Mouse (Mus musculus) adipocyte (in vitro differentiated cells): ENCODE data around the gene Rpl9.
A peak's percentile ranks its signal among the peaks of the same experiment; 100 is the strongest.

Source experiments
- DNase-seq: peaks from one replicate; pipeline ENCODE4 v3.0.0-alpha.2; 2016; ENCODE audit warnings: low spot score

Rpl9 gene

GRCm38 (mm10) chr5:65374746-65375145 is 16.5 kb downstream of the Rpl9 start:
- peak; percentile 66 for DNase-seq

DNA sequence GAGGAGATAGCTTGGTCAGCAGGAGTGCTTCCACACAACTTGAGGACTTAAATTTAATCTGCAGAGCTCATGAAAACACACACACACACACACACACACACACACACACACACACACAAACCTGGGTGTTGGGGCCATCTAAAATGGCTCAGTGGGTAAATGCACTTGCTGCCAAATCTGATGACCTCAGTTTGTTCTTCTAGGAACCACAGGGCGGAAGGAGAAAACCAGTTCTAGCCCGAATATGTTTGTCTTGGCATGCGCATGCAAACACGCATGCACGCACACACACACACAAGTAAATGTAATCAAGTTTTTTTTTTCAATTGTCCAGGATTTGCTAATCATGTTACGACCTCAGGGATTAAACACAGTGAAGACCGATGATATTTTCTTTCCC is 19.7 kb downstream of the Rpl9 start:
- no peak for DNase-seq

- no peak for DNase-seq
These were observed 23.4 kb downstream of the Rpl9 start for GRCm38 (mm10) chr5:65367837-65368236.

DNA sequence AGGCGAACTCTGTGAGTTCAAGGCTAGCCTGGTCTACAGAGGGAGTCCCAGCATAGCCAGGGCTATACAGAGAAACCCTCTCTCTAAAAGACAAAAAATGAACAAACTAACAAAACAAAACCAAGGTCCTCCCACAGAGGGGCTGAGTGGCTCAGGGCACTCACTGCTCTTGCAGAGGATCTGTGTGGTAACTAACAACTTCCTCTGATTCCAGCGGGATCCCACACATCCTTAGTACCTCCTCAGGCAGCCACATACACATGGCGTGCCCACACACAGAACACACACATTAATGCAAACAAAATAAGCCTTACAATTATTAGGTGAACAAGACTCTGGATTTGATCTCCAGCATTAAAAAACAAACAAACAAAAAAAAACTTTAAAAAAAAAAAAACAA is 33.5 kb downstream of the Rpl9 start:
- DNase-seq: no peak

- DNase-seq: peak; percentile 93
These were observed 34.4 kb downstream of the Rpl9 start for GRCm38 (mm10) chr5:65356851-65357250.

DNA sequence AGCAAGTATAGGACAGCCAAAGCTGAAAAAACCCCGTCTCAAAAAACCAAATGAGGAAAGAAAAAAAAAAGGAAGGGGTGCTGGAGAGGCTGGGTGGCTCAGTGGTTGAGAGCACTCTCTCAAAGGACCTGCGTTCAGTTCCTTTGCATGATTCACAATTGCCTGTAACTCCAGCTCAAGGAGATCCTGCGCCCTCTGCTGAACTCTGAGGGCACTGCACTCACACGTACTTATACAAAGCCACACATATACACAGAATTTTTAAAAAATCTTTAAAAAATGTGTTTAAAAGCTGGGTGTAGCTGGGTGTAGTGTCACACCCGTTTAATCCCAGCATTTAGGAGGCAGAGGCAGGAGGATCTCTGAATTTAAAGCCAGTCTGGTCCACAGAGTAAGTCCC is 36.3 kb downstream of the Rpl9 start:
- DNase-seq: no peak

DNA sequence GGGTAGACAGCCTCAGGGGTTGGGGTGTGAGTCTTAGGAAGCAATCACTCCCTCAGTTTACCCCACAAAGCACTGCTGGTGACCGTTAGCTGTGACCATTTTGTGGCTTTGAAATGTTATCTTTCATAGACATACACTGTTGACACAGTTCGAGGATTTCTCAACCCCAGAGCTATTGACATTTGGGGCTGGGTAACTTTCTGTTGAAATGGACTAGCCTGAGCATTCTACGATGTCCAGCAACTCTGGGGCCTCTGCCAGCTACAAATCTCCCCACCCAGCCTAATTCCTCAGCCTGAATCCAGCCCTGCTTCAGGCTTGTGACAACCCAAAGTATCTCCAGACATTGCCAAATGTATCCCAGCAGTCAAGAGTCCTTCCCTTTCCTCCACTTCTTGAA is 37.1 kb downstream of the Rpl9 start:
- peak; percentile 92 for DNase-seq

DNA sequence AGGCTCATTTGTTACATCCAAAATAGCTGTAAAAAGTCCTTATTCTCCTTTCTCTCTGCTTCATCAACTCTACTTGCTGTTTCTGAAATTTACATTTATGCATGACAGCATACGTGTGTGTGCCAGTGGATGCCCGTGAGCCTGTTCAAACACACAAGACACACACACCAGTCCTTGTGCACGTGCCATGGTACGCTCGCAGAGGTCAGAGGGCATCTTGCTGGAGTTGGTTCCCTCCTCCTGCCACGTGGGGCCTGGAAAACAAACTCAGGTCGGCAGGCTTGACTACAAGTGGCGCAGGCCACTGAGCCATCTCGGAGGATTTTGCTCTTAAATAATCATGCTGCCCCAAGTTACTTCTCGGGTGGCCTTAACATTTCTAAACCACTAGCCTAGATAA is 40.7 kb downstream of the Rpl9 start:
- no peak for DNase-seq

DNA sequence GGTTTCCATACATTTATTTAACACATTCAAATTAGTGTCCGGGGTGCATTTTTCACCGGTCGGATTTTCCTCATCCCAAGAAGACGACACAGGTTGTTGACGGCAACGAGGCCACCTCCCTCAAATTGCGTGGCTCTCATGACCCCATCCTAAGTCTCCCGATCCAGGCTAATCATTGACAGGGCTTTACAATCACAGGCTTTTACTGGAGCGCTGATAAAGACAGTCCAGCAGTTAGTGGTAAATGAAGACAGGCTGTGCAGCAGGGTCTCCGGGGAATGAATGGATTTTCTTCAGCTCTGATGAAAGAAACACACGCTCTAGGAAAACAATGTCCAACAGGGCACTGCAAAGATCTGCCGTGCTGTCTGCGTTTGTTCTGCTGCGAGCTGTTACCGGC is 43.1 kb downstream of the Rpl9 start, which contains the start of gene Klb:
Gene Klb, plus strand, starts transcription at position 147 of the 400 bp plus-strand sequence.
- DNase-seq: no peak

DNA sequence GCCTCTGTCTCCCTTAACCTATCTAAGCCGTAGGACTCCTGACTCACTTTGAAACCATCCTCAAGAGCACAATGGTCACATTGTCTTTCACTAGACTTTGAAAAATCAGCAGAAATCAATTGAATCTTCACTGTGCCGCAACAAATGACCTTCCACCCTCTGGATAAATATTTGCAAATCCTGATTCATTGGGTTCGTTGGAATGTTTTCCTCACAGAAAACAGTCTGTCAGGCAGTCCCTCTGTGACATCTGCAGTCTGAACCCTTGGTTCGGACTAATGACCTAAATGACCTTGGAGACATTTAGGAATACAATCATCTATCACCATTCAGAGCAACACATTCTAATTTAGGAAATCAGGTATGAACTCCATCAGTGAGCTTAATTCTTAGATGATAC is 51.1 kb downstream of the Rpl9 start:
- no peak for DNase-seq

DNA sequence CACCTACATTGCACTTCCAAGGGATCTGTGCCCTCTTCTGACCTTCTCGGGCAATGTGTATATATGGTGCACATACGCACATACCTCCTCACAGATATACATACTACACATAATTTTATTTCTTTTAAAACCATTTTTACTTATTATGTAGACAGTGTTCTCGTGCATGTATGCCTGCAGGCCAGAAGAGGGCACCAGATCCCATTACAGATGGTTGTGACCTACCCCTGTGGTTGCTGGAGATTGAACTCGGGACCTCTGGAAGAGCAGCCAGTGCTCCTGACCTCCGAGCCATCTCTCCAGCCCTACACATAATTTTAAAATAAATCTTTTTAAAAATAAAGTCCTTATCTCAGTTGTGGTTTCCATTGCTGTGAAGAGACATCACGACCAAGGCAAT is 52.9 kb downstream of the Rpl9 start:
- DNase-seq: no peak
